Mouse (Mus musculus) embryonic facial prominence, embryonic 12.5 days (tissue): ENCODE results near the gene Tiprl. TPM values are rescaled to one million over a fixed set of nuclear protein-coding genes. Genes with fewer than 3 reads are reported as not detected.

Source experiments
- ATAC-seq: fragments of 200-750 bp; cut with Nextera tagmentation; 2 replicates; pipeline ENCODE4 v1.8.0; 2017; ENCODE audit not compliant: insufficient number of reproducible peaks, insufficient read depth, low FRiP score, low TSS enrichment
- H3K27ac ChIP-seq: fragments of 300-500 bp; sonication (generic); 2 replicates; pipeline ENCODE4 v1.5.1; 2016; ENCODE audit warnings: mild to moderate bottlenecking
- H3K27me3 ChIP-seq: fragments of 300-500 bp; sonication (generic); 2 replicates; pipeline ENCODE4 v1.6.1; 2016; ENCODE audit warnings: mild to moderate bottlenecking, moderate library complexity
- H3K36me3 ChIP-seq: fragments of 300-500 bp; sonication (generic); 2 replicates; pipeline ENCODE4 v1.6.1; 2016; ENCODE audit warnings: mild to moderate bottlenecking
- H3K4me1 ChIP-seq: fragments of 300-500 bp; sonication (generic); 2 replicates; pipeline ENCODE4 v1.6.1; 2016
- H3K4me2 ChIP-seq: fragments of 300-500 bp; sonication (generic); replicated peaks from 2 replicates; pipeline ENCODE4 v1.6.1; 2016; ENCODE audit warnings: mild to moderate bottlenecking, moderate library complexity
- H3K4me3 ChIP-seq: fragments of 300-500 bp; sonication (generic); 2 replicates; pipeline ENCODE4 v1.5.1; 2016; ENCODE audit warnings: mild to moderate bottlenecking
- H3K9ac ChIP-seq: fragments of 300-500 bp; sonication (generic); 2 replicates; pipeline ENCODE4 v1.6.1; 2016; ENCODE audit warnings: mild to moderate bottlenecking, moderate library complexity
- H3K9me3 ChIP-seq: fragments of 300-500 bp; sonication (generic); 2 replicates; pipeline ENCODE4 v1.6.1; 2016; ENCODE audit warnings: mild to moderate bottlenecking, moderate library complexity
- WGBS: fragments of 180-500 bp; shearing (Covaris S2); methylation state at CpG from one replicate; pipeline ENCODE4 v1.1.7; 2016; 5-methylcytosine and 5-hydroxymethylcytosine counted together
- polyA plus RNA-seq: library from polyadenylated mRNA; unstranded; fragments of >200 nt; fragmentation: Nextera tagmentation; extraction: Ambion mirVana; gene quantifications from 2 replicates; pipeline ENCODE4 v1.2.1, GENCODE M21; 2016

The Tiprl gene
- polyA plus RNA-seq, 1 experiment from 2014 or later = 92.4 TPM

DNA sequence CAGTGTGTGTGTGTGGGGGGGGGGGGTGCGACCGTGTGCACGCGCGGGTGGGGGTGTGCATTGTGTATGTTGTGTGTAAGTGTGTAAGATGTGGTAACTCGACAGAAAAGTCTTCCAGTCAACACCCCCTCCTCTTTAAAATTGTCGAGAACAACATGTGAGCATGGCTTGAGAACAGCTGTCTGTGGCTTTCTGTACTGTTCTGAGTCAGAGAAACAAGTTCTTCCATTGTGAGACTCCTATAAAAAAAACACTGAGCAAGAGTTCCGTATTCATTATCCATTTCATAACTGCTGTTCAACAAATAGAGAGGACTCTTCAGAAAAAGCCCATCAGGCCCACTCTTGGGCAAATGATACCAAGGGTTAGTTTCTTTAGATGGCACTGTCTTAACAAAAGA is 36.0 kb downstream of the Tiprl start:
- no peaks in the 10 kb centered on the region for H3K27me3 ChIP-seq
- no peak overlapping the region for H3K4me3 ChIP-seq
- 76% methylated on average over 8 of the region's 8 CpGs for WGBS
- H3K9ac ChIP-seq = no peak overlapping the region
- no peaks in the 10 kb centered on the region for H3K36me3 ChIP-seq
- H3K4me2 ChIP-seq = no peak overlapping the region
- no peaks in the 10 kb centered on the region for H3K4me1 ChIP-seq
- ATAC-seq = no peak
- no peaks in the 10 kb centered on the region for H3K9me3 ChIP-seq
- H3K27ac ChIP-seq = no peak overlapping the region

DNA sequence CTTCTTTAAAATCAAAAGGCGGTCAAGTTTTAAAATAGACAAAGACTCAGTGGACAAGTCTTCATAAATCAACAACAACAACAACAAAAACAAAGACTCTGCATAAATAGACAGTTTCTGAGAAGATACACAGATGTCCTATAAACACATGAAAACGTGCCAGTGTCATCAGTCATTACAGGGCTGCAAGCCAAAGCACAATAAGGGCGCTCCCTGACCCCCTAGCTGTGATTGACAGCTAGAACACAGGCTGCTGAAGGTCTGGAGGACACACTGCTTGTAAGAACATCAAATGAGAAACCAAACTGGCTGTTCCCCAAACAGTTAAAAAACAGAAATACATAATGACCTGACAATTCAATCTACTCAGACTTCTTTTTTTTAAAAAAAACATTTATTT is 37.2 kb downstream of the Tiprl start:
- Histone ChIP-seq H3K9ac (no peak overlapping the region), H3K27ac (no peak overlapping the region), H3K36me3 (no peaks in the 10 kb centered on the region), H3K27me3 (no peaks in the 10 kb centered on the region), H3K9me3 (no peaks in the 10 kb centered on the region), H3K4me2 (no peak overlapping the region), H3K4me1 (no peaks in the 10 kb centered on the region), H3K4me3 (no peak overlapping the region)
- 83% methylated on average over 3 of the region's 3 CpGs for WGBS
- ATAC-seq = no peak

DNA sequence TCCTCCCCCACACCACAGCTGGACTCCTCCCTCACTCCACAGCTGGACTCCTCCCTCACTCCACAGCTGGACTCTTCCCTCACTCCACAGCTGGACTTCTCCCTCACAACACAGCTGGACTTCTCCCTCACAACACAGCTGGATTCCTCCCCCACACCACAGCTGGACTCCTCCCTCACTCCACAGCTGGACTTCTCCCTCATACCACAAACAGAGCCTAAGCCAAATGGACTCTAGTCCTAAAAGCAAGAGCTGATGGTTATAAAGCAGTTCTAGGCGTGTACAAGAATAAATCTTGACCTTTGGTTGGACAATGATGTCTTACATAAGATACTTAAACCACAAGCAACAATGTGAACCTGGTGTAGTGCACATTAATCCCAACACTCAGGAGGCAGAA is 37.8 kb downstream of the Tiprl start:
- no peak overlapping the region for H3K9ac ChIP-seq
- no peak overlapping the region for H3K4me2 ChIP-seq
- no peaks in the 10 kb centered on the region for H3K27me3 ChIP-seq
- H3K4me1 ChIP-seq = no peaks in the 10 kb centered on the region
- no peak overlapping the region for H3K27ac ChIP-seq
- no peaks in the 10 kb centered on the region for H3K9me3 ChIP-seq
- no peak for ATAC-seq
- WGBS = 66% methylated on average over 1 of the region's 1 CpGs
- H3K4me3 ChIP-seq = no peak overlapping the region
- no peaks in the 10 kb centered on the region for H3K36me3 ChIP-seq

DNA sequence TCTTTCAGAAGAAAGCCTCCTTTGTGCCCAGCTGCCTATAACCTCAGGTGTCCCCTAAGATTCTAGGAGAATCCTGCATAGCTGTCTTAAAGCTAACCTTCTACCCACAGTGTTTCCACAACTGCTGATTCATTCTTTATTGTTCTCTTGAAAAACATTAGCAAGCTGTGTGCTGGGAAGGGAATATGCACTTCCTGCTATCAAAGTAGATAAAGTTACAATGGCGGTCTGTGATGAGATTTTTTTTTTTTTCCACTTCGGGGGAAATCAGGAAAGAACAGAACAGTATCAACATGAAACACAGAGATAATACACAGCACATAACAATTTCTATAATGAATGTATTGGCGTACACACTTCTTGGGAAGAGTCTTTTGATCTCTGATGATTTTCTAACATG is 38.9 kb downstream of the Tiprl start:
- 62% methylated on average over 3 of the region's 3 CpGs for WGBS
- no peaks in the 10 kb centered on the region for H3K9me3 ChIP-seq
- H3K27me3 ChIP-seq = no peaks in the 10 kb centered on the region
- H3K27ac ChIP-seq = no peak overlapping the region
- no peak overlapping the region for H3K4me3 ChIP-seq
- no peak for ATAC-seq
- peaks cover 6% of the 10 kb centered on the region; the same call in 1 of the 2 replicates for H3K4me1 ChIP-seq
- H3K4me2 ChIP-seq = no peak overlapping the region
- H3K36me3 ChIP-seq = no peaks in the 10 kb centered on the region
- H3K9ac ChIP-seq = no peak overlapping the region

DNA sequence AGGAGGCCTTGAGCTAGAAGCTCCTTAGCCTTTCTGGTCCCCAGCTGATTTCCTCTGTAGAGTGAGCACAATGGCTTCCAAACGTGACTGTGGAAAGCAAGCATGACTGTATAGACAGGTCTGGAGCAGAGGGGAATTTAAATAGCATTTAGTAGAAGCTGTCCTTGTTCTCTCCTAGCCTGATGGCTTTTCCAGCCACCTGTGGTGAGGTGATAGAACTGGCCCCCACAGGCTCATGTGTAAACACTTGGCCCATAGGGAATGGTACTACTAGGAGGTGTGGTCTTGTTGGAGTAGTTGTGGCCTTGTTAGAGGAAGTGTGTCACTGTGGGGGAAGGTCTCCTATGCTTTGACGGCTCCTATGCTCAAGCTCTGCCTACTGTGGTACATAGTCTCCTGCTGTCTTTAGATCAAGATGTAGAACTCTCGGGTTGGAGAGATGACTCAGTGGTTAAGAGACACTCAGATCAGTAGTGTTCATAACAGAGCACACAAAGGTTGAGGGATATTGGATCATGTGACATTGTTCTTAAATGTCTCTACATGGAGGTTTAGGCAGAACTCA is 41.3 kb downstream of the Tiprl start:
- Histone ChIP-seq H3K9me3 (no peaks in the 10 kb centered on the region), H3K4me2 (no peak overlapping the region; the same call in 1 of the 2 replicates), H3K4me1 (peaks cover 9% of the 10 kb centered on the region; the same call in 1 of the 2 replicates), H3K9ac (no peak overlapping the region), H3K4me3 (no peak overlapping the region), H3K36me3 (no peaks in the 10 kb centered on the region), H3K27me3 (no peaks in the 10 kb centered on the region), H3K27ac (no peak overlapping the region)
- ATAC-seq = no peak
- 65% methylated on average over 3 of the region's 3 CpGs for WGBS

DNA sequence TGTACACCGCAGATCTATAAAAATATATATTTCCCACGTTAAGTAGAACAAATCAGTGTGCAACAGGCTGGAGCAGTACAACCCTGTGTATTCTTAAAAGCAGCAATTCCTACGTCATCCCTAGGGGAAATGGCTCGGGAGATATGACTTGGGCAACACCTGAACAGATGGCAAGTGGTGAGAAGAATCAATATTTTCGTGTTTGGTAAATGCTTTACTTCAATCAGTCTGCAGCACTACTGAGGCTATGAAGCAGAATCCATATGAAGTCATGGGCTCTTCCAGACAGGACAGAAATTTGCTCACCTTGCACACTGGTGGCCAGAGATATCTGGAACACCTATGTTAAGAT is 42.2 kb downstream of the Tiprl start:
- Histone ChIP-seq H3K4me2 (peak overlapping the region; percentile 86), H3K4me3 (peak overlapping the region; percentile 68), H3K9ac (peak overlapping the region; percentile 60; the same call in 1 of the 2 replicates), H3K27me3 (no peaks in the 10 kb centered on the region), H3K4me1 (peaks cover 9% of the 10 kb centered on the region; the same call in 1 of the 2 replicates), H3K36me3 (no peaks in the 10 kb centered on the region), H3K9me3 (no peaks in the 10 kb centered on the region), H3K27ac (peak overlapping the region; percentile 80; the same call in 1 of the 2 replicates)
- WGBS = 13% methylated on average over 5 of the region's 5 CpGs
- ATAC-seq = no peak; the same call in 1 of the 2 replicates

DNA sequence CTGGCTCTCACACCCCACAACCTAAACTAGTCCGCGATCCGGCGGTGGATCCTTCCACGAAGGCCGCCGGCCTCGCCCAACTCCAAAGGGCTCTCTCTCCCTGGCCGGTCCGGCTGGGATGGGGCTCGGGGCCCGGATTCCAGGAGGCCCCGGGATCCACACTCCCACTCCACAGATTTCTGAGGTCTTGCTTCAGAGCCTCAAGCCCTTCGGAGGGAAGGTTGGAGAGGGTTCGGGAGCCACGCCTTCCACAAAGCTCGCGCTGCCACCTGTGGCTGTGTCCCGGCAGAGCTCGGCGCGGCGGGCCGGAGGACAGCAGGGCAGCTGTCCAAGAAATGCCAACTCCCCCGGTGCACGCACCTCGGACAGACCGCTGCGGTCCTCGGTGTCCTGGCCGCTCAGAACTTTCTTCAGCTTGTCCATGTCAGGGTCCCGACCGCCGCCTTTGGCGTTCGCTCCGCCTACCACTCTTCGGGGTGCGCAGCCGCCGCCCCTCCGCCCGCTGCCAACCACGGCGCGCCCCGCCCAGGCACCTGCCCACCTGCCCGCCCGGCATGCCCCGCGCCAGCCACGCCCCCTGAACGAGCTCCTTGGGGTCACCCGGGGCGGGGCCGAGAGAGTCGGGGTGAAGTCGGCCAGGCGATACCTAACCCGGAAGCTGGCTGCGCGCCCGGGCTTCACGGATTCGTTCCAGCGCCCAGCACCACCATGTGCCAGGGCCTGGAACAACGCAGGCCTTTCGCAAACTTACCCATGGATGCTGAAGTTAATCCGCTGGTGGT is 42.7 kb downstream of the Tiprl start, which contains the start of gene Sft2d2:
Gene Sft2d2 (minus strand): TSS at position 559 of the 782 bp plus-strand sequence.
- Histone ChIP-seq H3K9ac (peak within 1 kb of the TSS; percentile 60), H3K9me3 (no peaks in the 10 kb centered on the region), H3K27me3 (no peaks in the 10 kb centered on the region), H3K4me3 (peak within 1 kb of the TSS; percentile 68), H3K36me3 (no peaks in the 10 kb centered on the region), H3K27ac (peak within 1 kb of the TSS; percentile 80), H3K4me1 (peaks cover 9% of the 10 kb centered on the region; the same call in 1 of the 2 replicates), H3K4me2 (peak within 1 kb of the TSS; percentile 86)
- peak; percentile 71 for ATAC-seq
- WGBS = under 1% methylated on average over 64 of the region's 69 CpGs

DNA sequence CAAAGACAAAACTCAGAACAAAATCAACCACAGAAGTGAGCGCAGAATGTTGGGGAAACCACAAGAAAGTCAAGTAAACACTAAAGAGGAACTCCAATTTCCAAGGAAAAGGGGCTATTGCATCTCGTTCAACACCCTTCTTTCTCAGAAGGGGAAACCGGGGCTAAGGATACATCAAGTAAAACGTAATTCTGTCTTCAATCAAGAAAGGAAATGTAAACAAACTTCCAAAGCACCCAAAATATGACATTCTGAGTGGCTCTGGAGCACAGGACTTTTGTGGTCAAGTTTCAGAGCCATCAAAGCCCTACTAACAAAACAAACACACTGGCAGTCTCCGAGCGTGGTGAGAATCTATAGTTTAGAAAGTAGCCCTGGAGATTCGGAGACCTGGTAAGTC is 43.4 kb downstream of the Tiprl start:
- Histone ChIP-seq H3K4me2 (peak overlapping the region; percentile 86), H3K9me3 (no peaks in the 10 kb centered on the region), H3K36me3 (no peaks in the 10 kb centered on the region), H3K27ac (peak overlapping the region; percentile 80; the same call in 1 of the 2 replicates), H3K4me1 (peaks cover 9% of the 10 kb centered on the region; the same call in 1 of the 2 replicates), H3K27me3 (no peaks in the 10 kb centered on the region), H3K9ac (peak overlapping the region; percentile 60), H3K4me3 (peak overlapping the region; percentile 68)
- no peak for ATAC-seq
- 8% methylated on average over 7 of the region's 7 CpGs for WGBS

DNA sequence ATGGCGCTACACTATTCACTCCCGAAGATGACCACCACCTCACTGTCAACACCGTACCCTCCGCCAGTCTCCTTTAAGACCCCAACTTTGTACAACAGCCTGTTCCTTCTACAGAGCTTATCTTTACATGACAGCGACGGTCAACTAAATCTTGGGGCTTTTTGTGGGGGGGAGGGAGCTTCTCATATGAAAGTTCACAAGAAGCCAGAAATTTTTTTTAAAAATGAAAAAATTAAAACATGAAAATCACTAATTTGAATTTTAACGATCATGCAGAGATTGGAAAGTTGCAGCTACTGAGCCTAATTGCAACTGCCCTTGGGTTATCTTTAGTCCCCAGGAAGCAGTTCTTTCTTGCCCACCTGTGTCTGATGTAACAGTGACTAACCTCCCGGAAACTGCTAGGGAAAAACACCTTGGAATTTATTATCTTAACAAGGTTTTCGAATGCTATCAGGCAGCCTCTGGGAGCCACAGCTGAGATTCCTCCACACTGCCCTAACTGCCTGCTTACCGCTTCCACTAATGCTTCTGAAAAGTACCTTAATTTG is 44.0 kb downstream of the Tiprl start:
- Histone ChIP-seq H3K4me3 (peak overlapping the region; percentile 68; the same call in 1 of the 2 replicates), H3K27ac (no peak overlapping the region), H3K9ac (no peak overlapping the region), H3K9me3 (no peaks in the 10 kb centered on the region), H3K4me2 (peak overlapping the region; percentile 86), H3K36me3 (no peaks in the 10 kb centered on the region), H3K27me3 (no peaks in the 10 kb centered on the region), H3K4me1 (peaks cover 9% of the 10 kb centered on the region; the same call in 1 of the 2 replicates)
- 73% methylated on average over 10 of the region's 10 CpGs for WGBS
- ATAC-seq = no peak

DNA sequence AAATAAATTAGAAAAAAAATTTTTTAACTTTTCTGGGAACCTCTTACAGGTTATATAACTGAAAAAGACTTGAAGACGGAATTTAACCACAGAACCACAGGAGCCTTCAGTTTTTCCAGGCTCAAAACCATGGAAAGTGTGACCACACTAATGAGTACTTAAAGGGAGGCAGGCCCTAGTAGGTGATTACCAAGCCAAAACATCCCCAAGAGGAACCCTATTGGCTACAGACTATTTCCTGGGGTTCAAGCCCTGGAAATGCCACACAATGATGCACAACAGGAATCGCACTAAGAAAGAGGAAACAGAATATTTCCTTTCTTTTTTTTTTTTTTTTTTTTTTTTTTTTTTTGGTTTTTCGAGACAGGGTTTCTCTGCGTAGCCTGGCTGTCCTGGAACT is 44.7 kb downstream of the Tiprl start:
- H3K4me3 ChIP-seq = no peak overlapping the region
- 74% methylated on average over 4 of the region's 4 CpGs for WGBS
- no peak overlapping the region for H3K4me2 ChIP-seq
- no peaks in the 10 kb centered on the region for H3K27me3 ChIP-seq
- H3K27ac ChIP-seq = no peak overlapping the region
- H3K9me3 ChIP-seq = no peaks in the 10 kb centered on the region
- peaks cover 9% of the 10 kb centered on the region; the same call in 1 of the 2 replicates for H3K4me1 ChIP-seq
- no peak overlapping the region for H3K9ac ChIP-seq
- no peaks in the 10 kb centered on the region for H3K36me3 ChIP-seq
- no peak for ATAC-seq

DNA sequence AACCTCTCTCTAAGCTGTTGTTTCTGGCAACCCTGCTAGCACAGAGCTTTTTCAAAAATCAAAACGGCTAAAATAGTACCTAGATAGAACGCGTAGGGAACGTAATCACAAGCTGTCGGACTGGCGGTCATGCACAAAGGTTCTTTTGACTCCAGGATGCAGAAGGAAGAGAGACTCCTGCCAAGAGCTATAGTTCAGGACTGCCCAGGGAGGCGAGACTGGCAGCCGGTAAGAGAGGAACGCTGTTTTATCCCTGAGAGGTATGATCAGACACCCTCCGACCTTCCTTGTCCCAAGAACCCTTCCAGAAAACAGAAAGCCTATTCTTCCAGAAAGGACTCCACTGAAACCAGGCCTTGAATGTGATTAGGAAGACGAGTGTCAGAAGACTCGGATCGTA is 45.2 kb downstream of the Tiprl start:
- WGBS = 45% methylated on average over 13 of the region's 13 CpGs
- no peak overlapping the region for H3K27ac ChIP-seq

More for the DNA sequence above, 45.2 kb downstream of the Tiprl start:
- no peak overlapping the region for H3K4me3 ChIP-seq
- H3K9me3 ChIP-seq = no peaks in the 10 kb centered on the region
- H3K27me3 ChIP-seq = no peaks in the 10 kb centered on the region
- ATAC-seq = no peak
- H3K4me1 ChIP-seq = peaks cover 9% of the 10 kb centered on the region; the same call in 1 of the 2 replicates
- H3K9ac ChIP-seq = no peak overlapping the region
- H3K36me3 ChIP-seq = no peaks in the 10 kb centered on the region
- H3K4me2 ChIP-seq = no peak overlapping the region
